Mouse (Mus musculus): ENCODE results near the gene Nrn1.

GRCm38 (mm10) chr13:36723726-36724300 is 11.1 kb downstream of the Nrn1 start:
- no peak for TF ChIP-seq POLR2A (IDR thresholded peaks at IDR 0.05; ENCODE audit: low read depth, low read length)
- TF ChIP-seq CTCF (conservative IDR thresholded peaks at IDR 0.05; ENCODE audit: insufficient read depth, insufficient read length, low read depth, low read length), result no peak

All from kidney, adult 2 months (tissue).